Mouse (Mus musculus) testis, postnatal 10 days (tissue): ENCODE data around the gene St3gal6.

Experiments used
- DNase-seq: peaks from one replicate; pipeline ENCODE4 v3.0.0; 2021; ENCODE audit warnings: low spot score

St3gal6 gene

GRCm38 (mm10) chr16:58523972-58524850, at the start of gene St3gal6:
Gene St3gal6, minus strand, starts transcription at chr16:58524243.
- no peak for DNase-seq

GRCm38 (mm10) chr16:58570694-58571264, 46.7 kb upstream of the St3gal6 start:
- no peak for DNase-seq

GRCm38 (mm10) chr16:58561196-58561595, 37.2 kb upstream of the St3gal6 start:
- DNase-seq, result no peak

- DNase-seq, result no peak
These were observed 32.2 kb upstream of the St3gal6 start for GRCm38 (mm10) chr16:58556067-58556830.

- DNase-seq, result no peak
These were observed 30.6 kb upstream of the St3gal6 start for GRCm38 (mm10) chr16:58554673-58555072.

GRCm38 (mm10) chr16:58548042-58548441, 24.0 kb upstream of the St3gal6 start:
- no peak for DNase-seq

GRCm38 (mm10) chr16:58546128-58546527, 22.1 kb upstream of the St3gal6 start:
- no peak for DNase-seq

GRCm38 (mm10) chr16:58539490-58539889, 15.4 kb upstream of the St3gal6 start:
- no peak for DNase-seq

GRCm38 (mm10) chr16:58539011-58539410, 15.0 kb upstream of the St3gal6 start:
- no peak for DNase-seq

GRCm38 (mm10) chr16:58536076-58536475, 12.0 kb upstream of the St3gal6 start:
- no peak for DNase-seq

- DNase-seq, result no peak
These were observed 11.2 kb upstream of the St3gal6 start for GRCm38 (mm10) chr16:58535236-58535635.

- no peak for DNase-seq
These were observed 10.5 kb upstream of the St3gal6 start for GRCm38 (mm10) chr16:58534245-58535142.

- DNase-seq, result no peak
These were observed 9.7 kb upstream of the St3gal6 start for GRCm38 (mm10) chr16:58533742-58534141.

- DNase-seq, result no peak
These were observed 9.2 kb upstream of the St3gal6 start for GRCm38 (mm10) chr16:58533254-58533653.

- DNase-seq, result no peak
These were observed 8.5 kb upstream of the St3gal6 start for GRCm38 (mm10) chr16:58532511-58532910.

GRCm38 (mm10) chr16:58527817-58528216, 3.8 kb upstream of the St3gal6 start:
- DNase-seq, result no peak

- DNase-seq, result no peak
These were observed 2.7 kb upstream of the St3gal6 start for GRCm38 (mm10) chr16:58526729-58527128.

GRCm38 (mm10) chr16:58525832-58526231, 1.8 kb upstream of the St3gal6 start:
- no peak for DNase-seq

GRCm38 (mm10) chr16:58523044-58523859, 791 bp downstream of the St3gal6 start:
- peak; percentile 81 for DNase-seq

- DNase-seq, result no peak
These were observed 1.4 kb downstream of the St3gal6 start for GRCm38 (mm10) chr16:58522677-58523043.

GRCm38 (mm10) chr16:58521900-58522299, 2.1 kb downstream of the St3gal6 start:
- no peak for DNase-seq
